Mouse (Mus musculus): ENCODE measurements around the gene Filip1.

Gene Filip1

DNA sequence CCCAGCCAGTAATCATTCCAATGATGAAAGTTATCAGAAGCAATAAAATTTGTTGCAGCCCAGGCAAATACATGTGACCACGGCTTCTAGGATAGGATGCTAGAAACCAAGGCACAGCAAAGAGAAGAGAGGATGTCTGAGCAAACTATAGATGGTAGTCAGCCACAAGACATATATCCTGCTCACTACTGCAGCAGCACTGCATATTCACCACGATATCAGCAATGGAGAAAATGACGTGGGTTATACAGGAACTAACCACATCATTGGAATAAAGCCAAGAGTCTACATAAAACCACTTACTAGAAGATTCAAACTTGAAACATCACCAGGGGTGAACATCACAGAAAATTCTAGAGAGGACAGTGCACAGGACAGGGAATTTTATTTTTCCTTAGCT is 113.8 kb downstream of the Filip1 start:
- DNase-seq (ENCODE audit: low spot score) = no peak

DNA sequence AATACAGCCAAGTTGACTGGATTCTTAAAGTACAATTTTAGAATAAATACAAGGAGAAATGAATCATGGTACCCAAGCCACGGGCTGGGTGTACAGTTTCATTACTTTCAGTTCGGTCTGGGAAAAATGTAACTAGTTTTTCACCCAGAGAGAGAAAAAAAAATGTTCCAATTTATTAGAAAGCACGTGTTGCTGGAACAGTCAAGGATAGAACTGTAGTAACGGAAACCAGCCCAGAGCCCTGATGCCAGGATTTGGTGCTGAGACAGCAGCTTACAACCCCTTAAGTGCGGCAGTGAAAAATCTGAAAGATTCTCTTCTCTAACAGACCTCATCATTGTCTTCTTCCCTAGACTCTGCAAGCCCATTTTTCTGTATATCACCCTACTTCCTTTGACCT is 118.0 kb downstream of the Filip1 start:
- no peak for DNase-seq (ENCODE audit: low spot score)

DNA sequence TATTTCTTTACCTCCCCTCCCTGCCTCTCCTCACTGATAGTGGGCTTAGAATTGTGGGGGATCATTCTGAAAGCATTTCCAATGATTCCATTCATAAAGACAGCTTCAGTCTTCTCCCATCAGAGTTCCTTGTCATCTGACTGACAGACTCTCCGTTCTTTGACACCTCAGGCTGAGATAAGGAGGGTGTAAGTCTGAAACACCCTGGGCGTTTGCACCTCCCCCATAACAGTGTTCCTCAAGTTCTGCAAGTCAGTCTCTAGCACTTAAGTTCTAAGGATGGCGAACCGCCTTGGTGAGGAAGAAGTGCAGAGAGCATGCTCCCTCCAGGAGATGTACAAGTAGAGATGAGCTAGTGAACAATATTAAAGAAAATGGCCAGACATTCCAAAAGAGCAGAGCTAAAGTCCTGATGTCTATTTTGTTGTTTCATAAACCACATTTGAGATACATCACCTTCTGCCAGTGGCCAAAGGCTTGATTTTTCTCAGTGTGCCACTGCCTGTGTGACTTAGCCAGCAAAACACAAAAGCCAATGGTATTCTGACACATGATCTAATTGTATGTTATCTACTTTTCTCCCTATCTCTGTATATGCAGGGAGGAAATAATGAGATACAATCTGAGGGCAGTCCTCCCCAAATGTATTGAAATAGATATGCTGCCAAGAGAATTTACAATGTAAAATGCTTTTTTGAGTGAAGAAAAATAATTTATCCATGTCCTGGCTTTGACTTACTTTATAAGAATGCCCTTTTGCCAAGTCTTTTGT is 118.6 kb downstream of the Filip1 start:
- DNase-seq (ENCODE audit: low spot score) = no peak

DNA sequence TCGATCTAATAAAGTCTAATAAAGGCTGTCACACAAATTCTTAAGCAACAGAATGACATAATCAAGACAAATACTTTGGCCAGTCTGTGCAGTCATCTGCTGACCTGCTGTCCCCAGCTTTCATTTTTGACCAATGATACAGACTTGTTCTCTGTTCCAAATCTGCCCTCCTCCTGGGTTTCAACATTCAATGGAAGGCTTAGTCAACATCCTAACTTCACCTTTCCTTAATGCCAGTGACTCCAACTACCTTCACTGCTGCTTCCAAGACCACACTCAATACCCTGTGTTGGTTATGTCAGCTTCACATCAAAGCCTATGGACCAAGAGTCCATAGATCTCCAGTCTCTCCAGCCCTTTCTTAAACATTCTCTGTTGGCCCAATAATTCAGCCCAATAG is 120.5 kb downstream of the Filip1 start:
- DNase-seq (ENCODE audit: low spot score) = no peak

DNA sequence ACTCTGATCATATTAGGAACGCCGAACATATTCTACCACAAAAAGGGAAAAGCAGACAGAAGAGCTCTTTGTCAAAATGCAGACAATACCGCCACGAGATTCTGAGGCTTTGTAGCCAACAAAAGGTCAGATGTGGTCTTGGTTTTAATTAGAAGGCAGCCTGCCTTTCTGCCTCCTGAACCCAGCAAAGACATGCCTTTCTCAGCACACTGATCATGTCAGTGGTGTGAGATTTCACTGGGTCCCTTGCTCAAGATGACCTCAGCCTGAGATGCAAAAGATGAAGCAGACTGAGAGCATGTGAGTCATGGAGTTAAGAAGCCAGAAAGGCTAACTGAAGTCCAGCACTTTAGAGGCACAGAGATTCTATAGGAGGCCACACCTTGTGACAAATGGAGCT is 122.2 kb downstream of the Filip1 start:
- DNase-seq (ENCODE audit: low spot score) = no peak

DNA sequence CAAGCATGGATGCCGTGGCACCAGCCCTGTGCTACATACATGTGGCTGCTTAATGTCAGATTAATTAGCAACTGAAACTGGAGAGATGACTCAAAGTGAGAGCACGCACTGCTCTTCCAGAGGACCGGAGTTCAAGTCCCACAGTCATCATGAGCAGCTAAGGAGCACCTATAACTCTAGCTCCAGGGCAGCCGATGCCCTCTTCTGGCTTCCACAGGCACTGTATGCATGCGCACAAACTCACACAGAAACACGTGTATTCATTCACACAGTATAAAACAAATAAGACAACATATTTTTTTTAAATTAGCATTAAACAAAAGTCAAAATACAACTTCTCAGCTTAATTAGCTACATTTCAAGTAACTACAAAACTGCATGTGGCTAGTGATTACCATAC is 123.5 kb downstream of the Filip1 start:
- no peak for DNase-seq (ENCODE audit: low spot score)

DNA sequence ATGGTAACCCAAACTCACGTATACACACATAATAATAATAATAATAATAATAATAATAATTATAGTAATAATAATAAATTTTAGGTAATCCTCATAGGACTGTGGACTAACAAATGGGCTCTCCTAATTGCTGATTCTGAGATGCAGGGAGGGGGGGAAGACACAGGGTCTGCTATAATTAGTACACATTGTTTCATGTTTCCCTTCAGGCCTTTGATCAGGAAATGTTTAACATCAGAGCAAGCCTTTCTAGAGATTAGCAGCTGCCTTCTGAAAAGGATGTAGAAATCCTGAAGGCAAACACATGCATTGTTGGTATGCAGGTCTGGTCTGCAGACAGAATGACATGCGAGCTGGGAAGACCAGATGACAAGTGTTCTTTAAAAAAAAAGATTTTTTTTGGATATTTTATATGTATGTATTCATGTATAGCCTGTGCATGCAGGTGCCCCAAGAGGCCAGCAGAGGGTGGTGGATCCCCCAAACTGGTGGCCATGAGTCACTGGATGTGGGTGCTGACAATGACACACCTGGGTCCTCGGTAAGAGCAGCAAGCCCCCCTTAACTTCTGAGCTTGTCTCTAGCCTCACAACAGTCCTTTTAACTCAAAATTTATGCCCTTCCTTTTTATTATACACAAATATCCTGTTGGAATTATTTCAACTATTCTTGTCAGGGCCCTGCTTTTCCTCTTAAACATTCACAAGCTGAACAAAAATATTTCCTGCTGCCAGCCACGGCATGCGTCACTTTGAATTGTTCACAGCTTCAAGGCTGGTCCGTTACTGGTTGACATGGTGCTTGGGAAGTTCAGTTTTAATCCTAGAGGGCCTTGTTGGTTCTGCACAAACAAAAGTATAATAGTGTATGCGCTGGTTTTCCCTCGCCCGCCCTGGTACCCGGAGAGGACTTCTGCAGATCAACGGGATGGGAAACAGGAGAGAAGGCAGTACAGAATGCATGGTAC is 127.1 kb downstream of the Filip1 start:
- peak; percentile 17 for DNase-seq (ENCODE audit: low spot score)

DNA sequence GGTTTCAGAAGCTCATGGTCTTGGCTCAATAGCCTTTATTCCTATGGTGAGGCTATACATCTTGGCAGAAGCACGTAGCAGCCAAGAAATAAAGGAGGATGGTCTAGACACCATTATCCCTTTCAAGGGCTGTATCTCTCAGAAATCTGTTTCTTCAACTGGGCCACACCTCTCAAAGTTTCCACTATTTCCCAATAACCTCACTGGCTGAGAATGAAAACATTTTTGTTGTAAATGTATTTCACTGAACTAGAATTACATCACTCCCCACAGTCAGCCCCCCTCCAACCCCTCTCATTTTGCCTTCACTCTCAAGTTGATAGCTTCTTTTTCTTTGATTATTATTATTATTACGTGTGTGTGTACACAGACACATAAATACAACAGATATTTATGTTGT is 129.5 kb downstream of the Filip1 start:
- no peak for DNase-seq (ENCODE audit: low spot score)

DNA sequence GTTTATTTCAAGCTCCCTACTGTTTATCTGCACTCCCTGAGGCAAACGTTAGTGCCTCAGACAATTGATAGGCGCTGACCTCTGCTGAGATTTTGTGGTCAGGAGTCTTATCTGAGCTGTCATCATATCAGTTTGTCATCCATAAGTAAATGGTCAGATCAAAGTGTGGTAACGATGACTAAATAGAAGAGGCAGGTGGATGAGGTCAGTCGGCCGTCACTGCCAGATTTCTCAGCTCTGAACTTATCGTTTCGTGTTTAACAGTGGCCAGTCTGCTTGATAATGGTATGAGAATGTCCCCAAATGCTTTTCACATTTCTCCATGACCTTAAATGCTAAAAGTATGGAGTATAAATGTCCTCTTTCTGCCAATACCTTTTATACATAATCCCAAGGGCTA is 132.6 kb downstream of the Filip1 start:
- no peak for DNase-seq (ENCODE audit: low spot score)

DNA sequence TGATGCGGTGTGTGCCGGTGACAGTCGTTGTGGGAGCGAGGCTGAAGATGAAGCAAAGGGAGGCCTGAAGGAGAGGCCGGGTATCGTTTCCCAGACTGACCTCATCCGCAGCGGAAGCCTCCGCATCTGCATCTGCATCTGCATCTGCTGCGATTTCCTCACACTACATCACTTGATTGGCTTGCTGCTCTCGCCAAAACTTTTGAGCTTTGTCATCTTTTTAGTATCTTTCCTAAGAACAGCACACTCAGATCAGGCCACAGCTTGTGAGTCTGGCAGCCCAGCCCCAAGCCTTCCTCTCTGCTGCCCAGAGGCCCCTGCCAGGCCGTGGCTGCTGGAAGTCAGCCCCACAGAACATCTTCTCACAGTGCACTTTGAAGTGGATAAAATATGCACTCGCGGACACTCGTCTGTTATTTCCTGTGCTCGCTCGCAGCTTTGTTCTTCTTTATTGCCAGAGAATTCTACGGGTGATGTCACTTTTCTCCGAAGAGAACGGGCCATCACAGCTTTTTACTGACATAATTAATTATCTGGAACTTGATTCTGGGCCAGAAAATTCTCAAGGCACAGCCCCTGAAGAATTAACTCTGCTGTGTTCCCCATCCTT is 137.0 kb downstream of the Filip1 start:
- DNase-seq (ENCODE audit: low spot score) = peak; percentile 68

DNA sequence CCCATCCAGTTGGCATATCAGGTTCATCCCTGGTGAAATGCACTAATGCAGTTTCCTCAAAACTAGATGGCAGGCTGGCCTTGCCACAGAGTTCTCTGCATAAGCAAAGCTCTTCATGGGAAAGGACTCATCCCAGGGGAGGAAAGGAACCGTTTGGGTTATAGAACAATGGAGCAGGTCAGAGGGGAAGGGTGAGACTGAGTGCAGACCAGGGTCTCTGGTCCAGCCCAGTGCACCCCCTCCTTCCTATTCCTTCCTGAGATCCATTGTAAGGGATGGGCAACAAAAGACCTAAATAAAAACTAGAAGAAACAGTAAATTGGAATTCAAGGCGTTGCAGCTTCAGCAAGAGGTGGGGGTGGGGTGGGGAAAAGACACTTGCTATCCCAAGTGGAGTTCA is 140.1 kb downstream of the Filip1 start:
- no peak for DNase-seq (ENCODE audit: low spot score)

DNA sequence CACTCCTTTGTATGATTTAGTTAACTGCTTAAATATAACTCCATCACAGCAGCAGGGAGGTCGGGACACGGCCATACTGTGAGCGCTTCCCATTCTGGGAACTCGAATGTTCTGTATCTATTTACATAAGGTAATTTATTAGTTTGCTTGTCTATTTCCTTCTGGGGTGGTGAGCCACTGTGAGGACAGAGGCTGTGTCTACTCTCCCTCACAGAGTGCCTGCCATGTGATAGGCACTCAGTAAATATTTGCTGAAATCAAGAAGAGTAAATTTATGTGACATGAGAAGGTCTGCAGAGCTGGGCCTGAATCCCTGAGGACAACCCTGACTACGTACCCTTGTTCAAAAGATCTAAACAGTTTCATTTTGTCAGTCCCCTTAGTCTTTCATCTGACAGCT is 143.1 kb downstream of the Filip1 start:
- no peak for DNase-seq (ENCODE audit: low spot score)

DNA sequence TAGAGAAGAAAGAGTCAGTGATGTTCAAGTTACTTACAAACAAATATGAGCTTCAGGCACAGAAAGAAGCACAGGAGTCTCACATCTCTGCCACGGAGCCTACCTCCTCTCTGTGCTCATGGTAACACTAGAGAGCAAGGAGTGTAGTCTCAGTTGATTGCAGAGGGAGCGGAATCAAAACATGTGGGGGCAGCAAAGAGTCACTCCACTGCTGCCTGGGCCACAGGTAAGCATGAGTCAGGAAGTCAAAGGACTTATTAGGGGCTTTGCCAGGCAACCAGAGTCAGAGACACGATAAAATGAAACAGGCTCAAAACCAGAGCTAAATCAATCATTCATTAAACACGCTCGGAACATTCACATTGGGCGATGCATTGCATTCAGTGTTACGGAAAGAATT is 146.7 kb downstream of the Filip1 start:
- peak; percentile 13 for DNase-seq (ENCODE audit: low spot score)

DNA sequence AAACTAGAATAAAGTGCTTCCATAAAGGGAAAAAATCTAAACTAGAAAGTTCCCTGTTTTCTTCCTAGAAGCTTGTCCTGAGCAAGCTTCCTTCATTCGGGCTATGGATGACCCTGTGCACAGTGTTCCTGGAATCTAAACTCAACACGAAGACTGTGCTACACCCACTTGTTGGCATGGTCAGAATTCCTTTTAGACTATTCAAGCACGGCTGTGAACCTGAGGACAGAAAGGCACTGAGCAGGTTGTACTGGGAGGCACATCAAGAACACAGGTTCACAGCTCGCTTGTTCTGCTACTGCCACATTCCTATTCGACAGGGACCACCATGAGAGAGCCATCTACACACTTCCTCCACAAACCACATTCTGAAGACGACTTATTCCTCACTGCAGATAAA is 150.1 kb downstream of the Filip1 start:
- no peak for DNase-seq (ENCODE audit: low spot score)

DNA sequence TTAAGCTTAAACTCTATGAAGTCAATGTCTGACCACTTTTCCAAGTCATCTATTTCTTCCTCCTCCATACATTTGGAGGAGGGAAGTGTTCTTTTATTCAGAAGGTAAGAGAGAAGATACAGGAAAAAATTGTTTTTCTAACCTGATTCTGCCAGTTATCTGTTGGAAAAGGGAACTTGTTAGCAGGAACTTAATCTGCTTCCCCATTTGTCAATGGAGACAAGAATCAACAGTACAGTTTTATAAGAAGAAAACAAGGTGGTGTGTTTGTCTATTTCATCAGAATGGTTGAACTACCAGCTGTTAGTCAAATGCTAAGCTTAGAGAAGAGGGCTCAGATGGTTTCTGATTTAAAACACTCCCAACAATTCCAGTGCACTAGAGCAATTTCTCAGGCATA is 165.6 kb downstream of the Filip1 start:
- DNase-seq (ENCODE audit: low spot score) = no peak

DNA sequence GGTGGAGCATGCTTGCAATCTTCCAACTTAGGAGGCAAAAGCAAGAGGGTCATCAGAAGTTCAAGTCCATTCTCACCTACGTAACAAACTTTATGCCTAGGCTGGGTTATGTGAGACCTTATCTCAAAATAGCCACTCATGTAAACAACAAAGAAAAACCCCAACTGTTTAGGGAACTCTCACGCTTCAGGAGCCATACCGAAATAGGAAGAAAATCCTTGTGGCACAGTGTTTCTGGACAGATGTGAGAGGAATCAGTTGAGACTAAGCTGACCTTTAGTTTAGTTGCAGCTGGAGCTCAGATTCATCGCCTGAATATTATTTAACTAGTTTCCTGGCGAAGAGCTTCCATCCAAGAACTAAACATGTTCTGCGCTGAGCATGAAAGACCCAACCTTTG is 170.0 kb downstream of the Filip1 start:
- DNase-seq (ENCODE audit: low spot score) = no peak

DNA sequence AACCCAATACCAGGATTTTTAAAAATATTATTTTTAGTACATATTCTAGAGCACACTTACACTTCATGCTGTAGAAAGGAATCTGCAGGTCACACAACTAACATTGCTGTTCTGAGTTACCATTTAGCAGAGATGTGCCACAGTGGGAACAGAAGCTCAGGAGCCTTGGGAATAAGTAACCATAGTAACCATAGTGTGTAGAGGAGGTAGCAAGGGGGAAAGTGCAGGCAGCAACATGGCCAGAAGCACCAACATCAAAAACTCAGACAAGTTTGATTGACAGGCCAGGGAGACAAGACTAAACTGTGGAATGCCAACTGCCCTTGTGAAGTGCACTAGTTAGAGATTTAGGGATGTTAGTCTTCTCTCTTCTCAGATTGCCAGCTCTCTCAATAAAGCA is 170.6 kb downstream of the Filip1 start:
- DNase-seq (ENCODE audit: low spot score) = no peak

DNA sequence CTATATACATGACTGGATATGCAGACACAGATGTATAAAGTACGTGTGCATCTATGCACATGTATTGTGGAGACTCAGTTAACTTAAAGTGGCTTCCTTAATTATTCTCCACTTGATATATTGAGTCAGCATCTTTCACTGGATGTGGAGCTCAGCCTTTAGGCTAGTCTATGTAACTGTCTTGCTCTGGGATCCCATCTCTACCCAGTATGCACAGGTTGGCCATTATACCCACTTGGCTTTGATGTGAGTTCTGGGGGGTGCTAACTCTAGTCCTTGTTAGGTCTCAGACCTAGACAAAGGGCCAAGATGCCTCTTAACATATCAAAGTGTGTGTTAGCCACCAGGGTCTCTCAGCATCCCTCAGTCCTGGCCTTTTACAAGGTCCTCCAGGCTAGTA is 181.4 kb downstream of the Filip1 start:
- DNase-seq (ENCODE audit: low spot score) = no peak

DNA sequence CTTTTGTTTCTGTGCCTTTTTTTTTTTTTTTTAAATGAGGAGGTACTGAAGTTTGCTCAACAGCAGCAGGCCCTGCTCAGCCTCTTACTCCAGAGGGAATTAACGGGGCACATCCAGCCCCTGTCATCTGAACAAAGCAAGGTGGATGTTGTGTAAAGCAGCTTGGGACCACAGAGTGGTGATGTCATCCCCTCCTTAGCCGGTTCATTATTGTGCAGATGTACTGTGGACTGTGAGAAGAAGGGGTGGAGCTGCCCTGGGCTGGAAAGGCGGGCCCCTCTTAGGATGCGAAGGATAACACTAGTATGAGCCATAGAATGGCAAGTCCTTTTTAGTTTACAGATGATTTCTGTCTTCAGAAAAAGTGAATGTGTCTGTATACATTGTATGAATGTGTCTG is 181.8 kb downstream of the Filip1 start:
- no peak for DNase-seq (ENCODE audit: low spot score)

DNA sequence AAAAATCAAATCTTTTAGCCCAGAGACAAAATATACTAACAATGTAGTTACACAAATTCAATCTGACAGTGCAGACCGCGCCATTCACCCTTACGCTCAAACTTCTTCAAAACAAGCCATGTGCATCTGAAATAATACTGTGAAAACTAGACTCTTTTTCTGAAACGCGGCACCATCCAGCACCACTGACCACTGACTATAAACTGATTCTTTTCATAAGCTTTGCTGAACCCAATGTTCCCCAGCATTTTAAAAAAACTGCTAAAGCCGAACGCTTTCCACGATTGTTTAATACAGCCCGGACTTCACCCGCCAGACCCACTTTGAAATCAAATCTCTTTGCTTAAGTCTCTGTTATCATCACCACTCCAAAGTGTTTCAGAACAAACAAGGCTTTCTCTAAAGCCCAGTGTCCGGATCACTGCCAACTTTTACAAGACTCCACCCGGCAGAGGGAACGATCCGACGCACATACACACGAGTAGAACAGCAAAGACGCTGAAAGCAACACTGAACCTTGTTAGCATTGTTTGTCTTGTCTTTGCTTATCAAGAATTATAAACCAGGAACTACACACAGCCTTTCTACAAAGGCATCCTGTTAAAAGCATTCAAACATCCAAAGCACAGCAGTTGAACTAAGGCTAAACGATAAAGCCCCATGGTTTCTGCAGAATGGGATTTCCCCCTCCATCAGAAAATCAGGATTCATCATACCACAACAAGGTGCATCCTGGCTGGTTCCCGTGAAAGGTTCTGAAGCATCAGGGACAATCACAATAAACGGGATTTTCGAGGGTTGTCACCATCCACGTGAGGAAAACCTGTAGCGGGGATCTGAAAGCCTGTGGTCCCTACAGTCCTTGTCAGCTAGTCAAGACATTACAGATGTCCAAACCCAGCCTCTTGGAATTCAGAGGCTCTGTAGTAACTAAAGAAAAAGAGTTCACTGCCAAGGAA is 182.5 kb downstream of the Filip1 start:
- DNase-seq (ENCODE audit: low spot score) = peak; percentile 26

DNA sequence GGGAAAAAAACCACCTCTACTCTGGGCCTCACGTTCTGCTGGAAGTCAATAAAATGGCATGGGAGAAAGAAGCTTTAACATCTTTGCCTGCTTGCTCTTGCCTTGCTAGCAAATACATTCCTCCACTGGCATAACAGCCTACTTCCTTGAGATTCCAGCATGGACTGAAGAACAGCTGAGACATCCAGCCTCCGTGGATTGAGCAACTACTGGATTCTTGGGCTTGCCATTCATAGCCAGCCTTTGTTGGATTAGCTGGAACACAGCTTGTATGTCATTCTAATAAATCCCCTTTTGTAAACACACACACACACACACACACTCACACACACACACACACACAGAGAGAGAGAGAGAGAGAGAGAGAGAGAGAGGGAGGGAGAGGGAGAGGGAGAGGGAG is 185.6 kb downstream of the Filip1 start:
- DNase-seq (ENCODE audit: low spot score) = no peak

DNA sequence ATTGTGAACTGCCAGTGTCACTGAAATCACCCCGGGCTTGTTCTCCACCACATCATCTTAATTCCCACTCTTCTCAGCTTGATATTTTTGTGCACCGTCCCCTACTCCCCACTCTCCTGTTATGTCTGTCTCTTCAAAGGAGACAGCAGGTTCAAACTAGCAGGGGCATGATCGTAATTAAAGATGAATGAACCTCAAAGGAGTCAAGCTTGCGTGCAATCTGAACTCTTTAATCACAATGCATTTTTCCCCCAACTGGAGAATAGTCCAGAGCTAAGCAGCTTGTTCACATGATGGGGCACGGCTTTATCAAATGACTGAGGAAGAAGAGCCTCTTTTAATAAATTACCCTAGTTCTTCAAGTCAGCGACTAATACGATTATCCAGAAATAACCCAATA is 187.1 kb downstream of the Filip1 start:
- no peak for DNase-seq (ENCODE audit: low spot score)
